Mouse (Mus musculus) left cerebral cortex, postnatal 4 days (tissue): ENCODE data around the gene Rassf8. TPM values are rescaled to one million over a fixed set of nuclear protein-coding genes. Genes with fewer than 3 reads are reported as not detected.

Experiments used
- DNase-seq: peaks from one replicate; pipeline ENCODE4 v3.0.0-alpha.2; 2022
- intact Hi-C: fragments of 180-260 bp; cut with DNase I; formaldehyde crosslinking; loops from one replicate; pipeline ENCODE4 v1.15.1; 2025
- total RNA-seq, 2 experiments: library from RNA; stranded (reverse); gene quantifications; 2 replicates each; pipeline ENCODE4 v1.2.3; 2021

Gene Rassf8
- total RNA-seq, 2 experiments from 2014 or later = 14.9 to 18.7 TPM

- intact Hi-C loops = no loop called here
- DNase-seq = no peak
Observed at GRCm38 (mm10) chr6:145854756-145855155, 108.2 kb downstream of the Rassf8 start.

- peak; percentile 96 for DNase-seq
- intact Hi-C loops = no loop called here
Observed at GRCm38 (mm10) chr6:145855720-145856551, 109.4 kb downstream of the Rassf8 start.

- no peak for DNase-seq
- intact Hi-C loops = no loop called here
Observed at GRCm38 (mm10) chr6:145857428-145857827, 110.9 kb downstream of the Rassf8 start.

- DNase-seq = no peak
- intact Hi-C loops = no loop called here
Observed at GRCm38 (mm10) chr6:145858414-145858813, 111.9 kb downstream of the Rassf8 start.

GRCm38 (mm10) chr6:145860350-145860749 lies 113.8 kb downstream of the Rassf8 start:
- intact Hi-C loops = loop anchor here (5.0 to 10.0 kb wide), 3 partner anchors 72 to 414 kb away; partner anchors contain the start of gene Sspn
- DNase-seq = no peak

- intact Hi-C loops = loop anchor here (5.0 to 10.0 kb wide), 3 partner anchors 71 to 413 kb away; partner anchors contain the start of gene Sspn
Observed at GRCm38 (mm10) chr6:145861462-145862227, 115.1 kb downstream of the Rassf8 start.

GRCm38 (mm10) chr6:145862321-145862720 lies 115.8 kb downstream of the Rassf8 start:
- DNase-seq = no peak
- intact Hi-C loops = loop anchor here (5.0 to 10.0 kb wide), 3 partner anchors 70 to 412 kb away; partner anchors contain the start of gene Sspn

More at GRCm38 (mm10) chr6:145861462-145862227, 115.1 kb downstream of the Rassf8 start:
- no peak for DNase-seq

- intact Hi-C loops = loop anchor here (5.0 to 10.0 kb wide), 3 partner anchors 70 to 412 kb away; partner anchors contain the start of gene Sspn
- no peak for DNase-seq
Observed at GRCm38 (mm10) chr6:145862739-145863064, 116.2 kb downstream of the Rassf8 start.

GRCm38 (mm10) chr6:145863065-145863971 lies 116.8 kb downstream of the Rassf8 start:
- intact Hi-C loops = loop anchor here (5.0 to 10.0 kb wide), 3 partner anchors 69 to 411 kb away; partner anchors contain the start of gene Sspn
- peak; percentile 78 for DNase-seq

GRCm38 (mm10) chr6:145864171-145864570 lies 117.6 kb downstream of the Rassf8 start:
- intact Hi-C loops = loop anchor here (5.0 to 10.0 kb wide), 3 partner anchors 68 to 411 kb away; partner anchors contain the start of gene Sspn

GRCm38 (mm10) chr6:145865289-145865885 lies 118.8 kb downstream of the Rassf8 start, which contains the start of gene Bhlhe41:
Gene Bhlhe41 (minus strand): TSS chr6:145865558.
- intact Hi-C loops = loop anchor here (10.0 kb wide), 2 partner anchors 289 to 409 kb away; no protein-coding TSS in a partner anchor
- peak; percentile 88 for DNase-seq

More at GRCm38 (mm10) chr6:145864171-145864570, 117.6 kb downstream of the Rassf8 start:
- DNase-seq = no peak

GRCm38 (mm10) chr6:145865886-145866851 lies 119.6 kb downstream of the Rassf8 start:
- peak; percentile 88 for DNase-seq
- intact Hi-C loops = loop anchor here (10.0 kb wide), 2 partner anchors 289 to 409 kb away; no protein-coding TSS in a partner anchor

- no peak for DNase-seq
- intact Hi-C loops = loop anchor here (10.0 kb wide), 2 partner anchors 288 to 408 kb away; no protein-coding TSS in a partner anchor
Observed at GRCm38 (mm10) chr6:145867111-145867510, 120.6 kb downstream of the Rassf8 start.

Other genes starting within 250 kb of the Rassf8 start
- gene Lmntd1, start 132.4 kb upstream of the Rassf8 start, total RNA-seq = 1 to 10 TPM; 1.9 to 2.1 TPM
- gene Tuba3b, start 131.0 kb upstream of the Rassf8 start, total RNA-seq = not detected
- 1 to 10 TPM; 5.2 to 6.0 TPM for gene Bhlhe41, start 118.8 kb downstream of the Rassf8 start, total RNA-seq
- 1 to 10 TPM; 3.3 to 4.0 TPM for gene Sspn, start 184.9 kb downstream of the Rassf8 start, total RNA-seq